Comparison of ENCODE assay signal across 19 mouse cellular contexts in the genomic region with DNA sequence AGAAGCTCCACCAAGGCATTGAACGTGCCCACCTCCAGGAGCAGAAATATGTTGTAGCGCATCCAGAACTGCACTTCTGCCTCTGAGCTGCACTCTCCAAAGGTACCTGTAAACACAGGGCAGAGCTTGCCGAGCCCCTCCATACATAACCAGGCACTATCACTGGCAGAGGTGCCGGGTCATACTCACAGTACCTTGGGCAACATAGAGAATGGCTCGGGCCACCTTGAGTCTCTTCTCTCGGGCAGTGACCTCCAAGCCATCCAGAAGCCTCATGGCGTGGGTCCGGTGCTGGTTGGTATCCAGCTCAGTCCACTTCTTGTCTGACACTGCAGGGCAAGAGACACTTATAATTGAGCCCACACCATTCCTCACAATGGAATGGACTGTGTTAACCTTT. TPM values are rescaled to one million over a fixed set of nuclear protein-coding genes. Genes with fewer than 3 reads are reported as not detected.
DNase-seq lines count a peak whose midpoint lies in the region.
"Had no signal": no experiment of that assay in that cellular context is flagged by ENCODE, and none has a peak within 500 bp of the region (broad histone marks: within the 10 kb centered on the region; RNA-seq: fewer than 3 reads in every experiment).

No protein-coding gene starts in this region.

- intact Hi-C loops in heart, postnatal 25 days (cut with DNase I) = loop anchor here (10.0 kb wide), 1 partner anchor 128 kb away; no protein-coding TSS in a partner anchor

- peak; percentile 82 for DNase-seq in heart, adult 11 months
- DNase-seq in heart, postnatal 25 days (ENCODE audit: low spot score) = no peak
- peak; percentile 1 for DNase-seq in kidney, adult 18-20 months
- DNase-seq in kidney, postnatal 4 days = no peak
- peak; percentile 33 for DNase-seq in testis, postnatal 10 days (ENCODE audit: low spot score)
- no peak for DNase-seq in testis, postnatal 14 days (ENCODE audit: low spot score)
- DNase-seq: adrenal gland, adult 2 months; adrenal gland, postnatal 14 days; cerebellum, adult 11 months; cerebellum, adult 2 months; cerebellum, adult 9-11 months; gastrocnemius, postnatal 25 days; heart, adult 2 months; heart, postnatal 4 days had no signal

RNA-seq across cellular contexts. Expression of gene Gm10961, which starts 4.4 kb away (rescaled TPM):
- total RNA-seq in heart, postnatal 25 days (2021) = not detected
- total RNA-seq: adrenal gland, adult 2 months; adrenal gland, postnatal 14 days; adrenal gland, postnatal 4 days; common myeloid progenitor, adult 5-6 weeks; gastrocnemius, adult 8-10 months; gastrocnemius, postnatal 25 days; heart, adult 2 months; heart, postnatal 4 days; hindbrain, postnatal 0 days; MEL had no signal

RNA-seq across cellular contexts. Expression of gene Strip1, which starts 4.7 kb away (rescaled TPM):
- 10 to 100 TPM; 18.8 to 21.9 TPM for total RNA-seq in heart, postnatal 25 days (2021)

RNA-seq across cellular contexts. Expression of gene Alx3, which starts 31.9 kb away (rescaled TPM):
- not detected for total RNA-seq in heart, postnatal 25 days (2021)
- total RNA-seq: adrenal gland, adult 2 months; adrenal gland, postnatal 14 days; adrenal gland, postnatal 4 days; common myeloid progenitor, adult 5-6 weeks; gastrocnemius, adult 8-10 months; gastrocnemius, postnatal 25 days; heart, adult 2 months; heart, postnatal 4 days; MEL had no signal

Comparison
In these comparisons a context has a peak if more than half of its experiments do, and no peak if none do; other contexts are left out.
1. DNase-seq: peak in heart, adult 11 months (single experiment), kidney, adult 18-20 months (single experiment) and testis, postnatal 10 days (single experiment); none in heart, postnatal 25 days (single experiment), kidney, postnatal 4 days (0 of 2) and testis, postnatal 14 days (single experiment).